Mouse (Mus musculus) CH12.LX (cell line): ENCODE measurements at regions not wholly inside any gene's neighbourhood (a gene's known extent, or its start where the extent isn't known, plus 50 kb on each side); places are given as distances from the start of the nearest gene placed in this dataset.

Source experiments
- CTCF ChIP-seq, 2 experiments: IDR thresholded peaks in 1 of 2; conservative IDR thresholded peaks in 1 of 2; 2 replicates each; pipeline ENCODE4 v1.5.1; 2011 to 2012; ENCODE audit warnings: low read depth in 2 of 2, low read length in 2 of 2, improper control_type of control experiment in 1 of 2, inconsistent platforms in 1 of 2, mild to moderate bottlenecking in 1 of 2, moderate library complexity in 1 of 2
- EP300 ChIP-seq: IDR thresholded peaks from 2 replicates; pipeline ENCODE4 v1.6.1; 2011; ENCODE audit warnings: low read length, improper control_type of control experiment
- MXI1 ChIP-seq: IDR thresholded peaks from 2 replicates; pipeline ENCODE4 v1.6.1; 2011; ENCODE audit warnings: mild to moderate bottlenecking, low read depth, low read length, improper control_type of control experiment
- MYC ChIP-seq: IDR thresholded peaks from 2 replicates; pipeline ENCODE4 v1.6.1; 2011; ENCODE audit warnings: low read depth, mild to moderate bottlenecking, improper control_type of control experiment, low read length
- POLR2A ChIP-seq: IDR thresholded peaks from 2 replicates; pipeline ENCODE4 v1.6.1; 2011; ENCODE audit warnings: low read depth, mild to moderate bottlenecking, improper control_type of control experiment, low read length
- SIN3A ChIP-seq: IDR thresholded peaks from 2 replicates; pipeline ENCODE4 v1.6.1; 2012; ENCODE audit warnings: low read length, improper control_type of control experiment, inconsistent platforms

- no peak for TF ChIP-seq CTCF (conservative IDR thresholded peaks at IDR 0.05 in 1 of 2, IDR thresholded peaks at IDR 0.05 in 1 of 2; ENCODE audit: low read depth in 2 of 2, low read length in 2 of 2)
- no peak for TF ChIP-seq SIN3A
- no peak for TF ChIP-seq EP300
- TF ChIP-seq MYC, result no peak
- TF ChIP-seq POLR2A, result no peak
- TF ChIP-seq MXI1, result no peak
Observed at GRCm38 (mm10) chr16:73435726-73436125, 975.9 kb downstream of the Robo2 start.
